ENCODE assay signal across 8 mouse cellular contexts in the genomic region with DNA sequence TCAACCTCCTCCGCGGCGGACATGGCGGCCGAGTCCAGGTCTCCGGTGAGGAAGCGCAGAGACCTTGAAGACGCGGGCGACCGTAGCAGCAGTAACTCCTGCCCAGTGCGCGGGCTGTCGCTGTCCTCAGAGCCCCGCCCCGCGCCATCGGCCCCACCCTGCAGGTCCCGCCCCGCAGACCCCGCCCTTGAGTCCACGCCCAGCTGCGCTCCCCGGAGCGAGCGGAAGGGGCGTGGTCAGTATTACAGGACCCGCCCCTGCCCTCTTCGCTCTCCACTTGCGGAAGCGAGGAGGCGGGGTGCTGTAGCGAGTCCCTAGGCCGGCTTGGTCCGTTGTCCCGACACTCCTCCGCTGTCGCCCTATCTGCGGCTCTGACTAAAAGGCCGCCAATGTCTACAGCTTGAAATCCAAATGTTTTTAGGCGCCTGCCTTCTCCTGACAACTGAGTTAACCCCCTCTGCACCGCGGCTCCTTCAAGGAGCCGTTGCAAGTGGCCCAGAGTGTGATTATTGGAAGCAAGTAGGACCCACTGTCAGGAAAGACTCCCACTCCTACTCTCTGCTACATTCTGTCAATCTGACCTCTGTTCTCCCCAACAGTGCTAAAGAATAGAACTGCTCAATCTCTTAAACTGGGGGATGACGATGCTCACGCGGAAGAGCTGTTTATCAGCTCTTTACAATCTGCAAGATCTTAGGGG. TPM values are rescaled to one million over a fixed set of nuclear protein-coding genes. Genes with fewer than 3 reads are reported as not detected.
DNase-seq lines count a peak whose midpoint lies in the region; ATAC-seq and TF ChIP-seq lines count a peak whose summit lies in the region.

No protein-coding gene starts in this region.

- TF ChIP-seq POLR2A in MEL (IDR thresholded peaks at IDR 0.05; ENCODE audit: control insufficient read depth in 1 of 2, insufficient read depth in 1 of 2, low read depth in 1 of 2, low read length in 2 of 2, poor library complexity in 1 of 2): peak; percentile 47 to 85; a peak in 2 of 4 replicates

- peaks cover 0 to 14% of the 10 kb centered on the region in 2 experiments; a peak in 2 of 4 replicates for H3K36me3 ChIP-seq in MEL (ENCODE audit: control insufficient read depth in 1 of 2, insufficient read depth in 2 of 2, low read length in 2 of 2)
- H3K36me3 ChIP-seq in forebrain, embryonic 14.5 days (ENCODE audit: control insufficient read depth, insufficient read depth, low read length): peaks cover 12% of the 10 kb centered on the region
- H3K36me3 ChIP-seq in liver, postnatal 0 days (replicated peaks; ENCODE audit: insufficient read depth, low read length): peaks cover 11% of the 10 kb centered on the region
- H3K36me3 ChIP-seq in neural tube, embryonic 13.5 days: peaks cover 16% of the 10 kb centered on the region

- ATAC-seq in forebrain, embryonic 14.5 days: peak; percentile 98
- ATAC-seq in liver, postnatal 0 days: peak; percentile 98
- peak; percentile 98 for ATAC-seq in neural tube, embryonic 13.5 days (ENCODE audit: low read depth)

- H3K9ac ChIP-seq in MEL (ENCODE audit: control insufficient read depth, low read depth, low read length, poor library complexity, severe bottlenecking): peak overlapping the region; percentile 89
- peak overlapping the region; percentile 87 for H3K9ac ChIP-seq in forebrain, embryonic 14.5 days (ENCODE audit: low read length)
- H3K9ac ChIP-seq in liver, postnatal 0 days (replicated peaks): peak overlapping the region; percentile 84
- peak overlapping the region; percentile 89 for H3K9ac ChIP-seq in neural tube, embryonic 13.5 days

- H3K4me1 ChIP-seq in MEL (ENCODE audit: control insufficient read depth in 1 of 2, insufficient read depth in 2 of 2, low read length in 2 of 2): peaks cover 0 to 14% of the 10 kb centered on the region in 2 experiments; a peak in 3 of 4 replicates
- H3K4me1 ChIP-seq in forebrain, embryonic 14.5 days (ENCODE audit: control insufficient read depth, insufficient read depth, low read length): peaks cover 7% of the 10 kb centered on the region; the same call in 1 of the 2 replicates
- peaks cover 15% of the 10 kb centered on the region for H3K4me1 ChIP-seq in liver, postnatal 0 days (ENCODE audit: insufficient read depth)
- H3K4me1 ChIP-seq in neural tube, embryonic 13.5 days (replicated peaks): peaks cover 12% of the 10 kb centered on the region

- H3K9me3 ChIP-seq in MEL (replicated peaks; ENCODE audit: insufficient read depth, low read length): no peaks in the 10 kb centered on the region
- no peaks in the 10 kb centered on the region for H3K9me3 ChIP-seq in forebrain, embryonic 14.5 days (replicated peaks; ENCODE audit: control insufficient read depth, low read length)
- H3K9me3 ChIP-seq in liver, postnatal 0 days (ENCODE audit: low read length): no peaks in the 10 kb centered on the region
- no peaks in the 10 kb centered on the region for H3K9me3 ChIP-seq in neural tube, embryonic 13.5 days

- peak overlapping the region; percentile 78 for H3K27ac ChIP-seq in MEL (ENCODE audit: control insufficient read depth, low read depth, low read length)
- H3K27ac ChIP-seq in forebrain, embryonic 14.5 days (ENCODE audit: low read depth, low read length): peak overlapping the region; percentile 6; the same call in 1 of the 2 replicates
- H3K27ac ChIP-seq in liver, postnatal 0 days (ENCODE audit: low read depth): peak overlapping the region; percentile 92
- H3K27ac ChIP-seq in neural tube, embryonic 13.5 days (replicated peaks): peak overlapping the region; percentile 86

- DNase-seq in MEL (ENCODE audit: low read depth, low spot score): peak; percentile 98
- peak; percentile 94 for DNase-seq in cerebellum, adult 11-12 months
- peak; percentile 97 for DNase-seq in forebrain, embryonic 14.5 days (ENCODE audit: low spot score)
- DNase-seq in heart, postnatal 14 days: peak; percentile 97
- peak; percentile 94 for DNase-seq in layer of hippocampus, adult 11-12 months (ENCODE audit: low spot score)
- peak; percentile 99 for DNase-seq in liver, postnatal 0 days
- DNase-seq in testis, postnatal 10 days (ENCODE audit: low spot score): peak; percentile 97

- WGBS in forebrain, embryonic 14.5 days: 1% methylated on average over 44 of the region's 47 CpGs
- WGBS in liver, postnatal 0 days (ENCODE audit: insufficient replicate concordance): 2% methylated on average over 46 of the region's 47 CpGs
- WGBS in neural tube, embryonic 13.5 days: 1% methylated on average over 46 of the region's 47 CpGs

- no peak for TF ChIP-seq EP300 in MEL (IDR thresholded peaks at IDR 0.05; ENCODE audit: low read depth in 1 of 2, low read length in 2 of 2)
- no peak for TF ChIP-seq EP300 in liver, postnatal 0 days (IDR thresholded peaks at IDR 0.05; ENCODE audit: low read depth)

- TF ChIP-seq RAD21 in MEL (IDR thresholded peaks at IDR 0.05; ENCODE audit: low read depth, low read length): no peak

- H3K79me2 ChIP-seq in MEL (ENCODE audit: control insufficient read depth, insufficient read depth, low read length, poor library complexity): peaks cover 11% of the 10 kb centered on the region

- no peak for TF ChIP-seq CTCF in MEL (IDR thresholded peaks at IDR 0.05 in 2 of 3, conservative IDR thresholded peaks at IDR 0.05 in 1 of 3; ENCODE audit: control insufficient read depth in 1 of 3, insufficient read depth in 1 of 3, low read depth in 2 of 3, low read length in 3 of 3, poor library complexity in 1 of 3, severe bottlenecking in 1 of 3)
- TF ChIP-seq CTCF in liver, postnatal 0 days (IDR thresholded peaks at IDR 0.05; ENCODE audit: low read depth): peak; percentile 33

- H3K4me3 ChIP-seq in MEL (ENCODE audit: control insufficient read depth in 1 of 2, insufficient read depth in 1 of 2, low read depth in 2 of 2, low read length in 2 of 2): peak overlapping the region; percentile 69 to 89
- peak overlapping the region; percentile 86 for H3K4me3 ChIP-seq in forebrain, embryonic 14.5 days (ENCODE audit: low read depth, low read length)
- H3K4me3 ChIP-seq in liver, postnatal 0 days (ENCODE audit: low read depth, low read length): peak overlapping the region; percentile 87
- peak overlapping the region; percentile 91 for H3K4me3 ChIP-seq in neural tube, embryonic 13.5 days

- intact Hi-C loops in heart, postnatal 14 days (cut with DNase I): loop anchor here (1.0 to 5.0 kb wide), 3 partner anchors 40 to 59 kb away; no protein-coding TSS in a partner anchor

- H3K4me2 ChIP-seq in forebrain, embryonic 14.5 days (ENCODE audit: low read length): peak overlapping the region; percentile 84
- H3K4me2 ChIP-seq in liver, postnatal 0 days (ENCODE audit: low read depth, low read length): peak overlapping the region; percentile 82
- H3K4me2 ChIP-seq in neural tube, embryonic 13.5 days: peak overlapping the region; percentile 78

- no peaks in the 10 kb centered on the region for H3K27me3 ChIP-seq in MEL (ENCODE audit: control insufficient read depth in 1 of 2, insufficient read depth in 2 of 2, low read length in 2 of 2)
- H3K27me3 ChIP-seq in forebrain, embryonic 14.5 days (replicated peaks; ENCODE audit: control insufficient read depth, insufficient read depth, low read length): no peaks in the 10 kb centered on the region
- H3K27me3 ChIP-seq in liver, postnatal 0 days (ENCODE audit: insufficient read depth, low read length): no peaks in the 10 kb centered on the region
- H3K27me3 ChIP-seq in neural tube, embryonic 13.5 days: no peaks in the 10 kb centered on the region

TF ChIP-seq in MEL, 35 proteins besides CTCF, POLR2A, EP300 and RAD21:
- TF ChIP-seq GATA1 (IDR thresholded peaks at IDR 0.05; ENCODE audit: low read depth, low read length) (peak; percentile 40), JUND (IDR thresholded peaks at IDR 0.05; ENCODE audit: low read depth, low read length) (no peak), HCFC1 (IDR thresholded peaks at IDR 0.05; ENCODE audit: low read depth, low read length) (peak; percentile 66), ELF1 (IDR thresholded peaks at IDR 0.05; ENCODE audit: low read depth, low read length) (peak; percentile 78), ZMIZ1 (IDR thresholded peaks at IDR 0.05; ENCODE audit: low read depth, low read length) (peak; percentile 92), MAZ (IDR thresholded peaks at IDR 0.05; ENCODE audit: low read depth, low read length) (peak; percentile 48; the same call in 1 of the 2 replicates), POLR2AphosphoS2 (IDR thresholded peaks at IDR 0.05; ENCODE audit: low read length) (peak; percentile 88; the same call in 1 of the 2 replicates), TCF12 (IDR thresholded peaks at IDR 0.05; ENCODE audit: low read depth, low read length) (peak; percentile 40), MYC (IDR thresholded peaks at IDR 0.05; ENCODE audit: low read depth, low read length) (no peak), GABPA (IDR thresholded peaks at IDR 0.05; ENCODE audit: low read depth, low read length) (no peak), NELFE (IDR thresholded peaks at IDR 0.05; ENCODE audit: low read depth, low read length) (peak; percentile 87), NRF1 (IDR thresholded peaks at IDR 0.05; ENCODE audit: insufficient read depth, low read depth, low read length, poor library complexity, severe bottlenecking) (peak; percentile 41; the same call in 1 of the 2 replicates)

RNA-seq across cellular contexts. Expression of gene Iqgap1, which starts 22.5 kb away (rescaled TPM):
- 20.6 and 29.4 TPM in 2 replicates for total RNA-seq in MEL (2012; rRNA removed)
- 10 to 100 TPM; 58.8 to 87.9 TPM for polyA plus RNA-seq in MEL (2012; ENCODE audit: insufficient read depth in 1 of 2, insufficient read length in 2 of 2, low read depth in 1 of 2, low replicate concordance in 2 of 2, missing spikeins in 1 of 2)
- 16.5 and 21.5 TPM in 2 replicates for polyA plus RNA-seq in forebrain, embryonic 14.5 days (2014; fragmentation: Nextera tagmentation; extraction: Ambion mirVana)
- 10 to 100 TPM; 60.2 to 61.0 TPM for total RNA-seq in heart, postnatal 14 days (2021)
- 10.8 and 13.6 TPM in 2 replicates for polyA plus RNA-seq in liver, postnatal 0 days (2015; fragmentation: Nextera tagmentation; extraction: Ambion mirVana)
- 19.7 and 22.3 TPM in 2 replicates for polyA plus RNA-seq in neural tube, embryonic 13.5 days (2015; fragmentation: Nextera tagmentation; extraction: Ambion mirVana)

RNA-seq across cellular contexts. Expression of gene Zscan2, which starts 57.4 kb away (rescaled TPM):
- 1.1 and 1.2 TPM in 2 replicates for total RNA-seq in MEL (2012; rRNA removed)
- 1 to 10 TPM in 1 of 2 experiments, not detected in 1; 2.4 TPM for polyA plus RNA-seq in MEL (2012; ENCODE audit: insufficient read depth in 1 of 2, insufficient read length in 2 of 2, low read depth in 1 of 2, low replicate concordance in 2 of 2, missing spikeins in 1 of 2)
- polyA plus RNA-seq in forebrain, embryonic 14.5 days (2014; fragmentation: Nextera tagmentation; extraction: Ambion mirVana): 5.6 and 5.7 TPM in 2 replicates
- 1 to 10 TPM; 5.2 to 7.0 TPM for total RNA-seq in heart, postnatal 14 days (2021)
- 0.43 and 0.47 TPM in 2 replicates for polyA plus RNA-seq in liver, postnatal 0 days (2015; fragmentation: Nextera tagmentation; extraction: Ambion mirVana)
- 5.3 and 5.4 TPM in 2 replicates for polyA plus RNA-seq in neural tube, embryonic 13.5 days (2015; fragmentation: Nextera tagmentation; extraction: Ambion mirVana)

Comparison
In these comparisons a context has a peak if more than half of its experiments do, and no peak if none do; other contexts are left out.
1. Peak in every context shown above with its lines: DNase-seq, ATAC-seq, H3K4me3 ChIP-seq and H3K27ac ChIP-seq.
2. H3K27ac ChIP-seq: peak in every context shown above with its lines; median percentile 92 in liver, postnatal 0 days; 86 in neural tube, embryonic 13.5 days; 78 in MEL; 6 in forebrain, embryonic 14.5 days.